Mouse (Mus musculus): ENCODE results near the gene Hs3st6. TPM values are rescaled to one million over a fixed set of nuclear protein-coding genes. Genes with fewer than 3 reads are reported as not detected.
A peak's percentile ranks its signal among the peaks of the same experiment; 100 is the strongest.

Gene Hs3st6
- polyA plus RNA-seq, 1 experiment from 2014 or later, result 1.5 TPM

- WGBS, result 91% methylated on average over 1 of the region's 1 CpGs
- H3K9ac ChIP-seq (replicated peaks; ENCODE audit: low read depth, low read length), result no peak overlapping the region
- ATAC-seq (ENCODE audit: insufficient number of reproducible peaks, insufficient read depth, low FRiP score, low read depth), result no peak
Observed at GRCm38 (mm10) chr17:24734513-24734912, 18.3 kb upstream of the Hs3st6 start.

GRCm38 (mm10) chr17:24735446-24735845 is 17.3 kb upstream of the Hs3st6 start:
- 87% methylated on average over 7 of the region's 7 CpGs for WGBS
- no peak overlapping the region for H3K9ac ChIP-seq (replicated peaks; ENCODE audit: low read depth, low read length)
- no peaks in the 10 kb centered on the region for H3K27me3 ChIP-seq (ENCODE audit: control insufficient read depth, insufficient read depth, low read length)
- H3K27ac ChIP-seq (ENCODE audit: low read length), result no peak overlapping the region
- no peak overlapping the region for H3K4me3 ChIP-seq (ENCODE audit: low read depth, low read length)
- peak overlapping the region; percentile 77; the same call in 1 of the 2 replicates for H3K4me2 ChIP-seq (replicated peaks; ENCODE audit: low read depth, low read length)
- no peaks in the 10 kb centered on the region for H3K9me3 ChIP-seq (ENCODE audit: control insufficient read depth, low read depth, low read length)
- no peaks in the 10 kb centered on the region for H3K36me3 ChIP-seq (ENCODE audit: control insufficient read depth, insufficient read depth, low read length)
- ATAC-seq (ENCODE audit: insufficient number of reproducible peaks, insufficient read depth, low FRiP score, low read depth), result no peak
- H3K4me1 ChIP-seq (ENCODE audit: control insufficient read depth, insufficient read depth, low read length), result peaks cover 12% of the 10 kb centered on the region

More at GRCm38 (mm10) chr17:24734513-24734912, 18.3 kb upstream of the Hs3st6 start:
- Histone ChIP-seq H3K4me1 (ENCODE audit: control insufficient read depth, insufficient read depth, low read length) (peaks cover 12% of the 10 kb centered on the region), H3K36me3 (ENCODE audit: control insufficient read depth, insufficient read depth, low read length) (no peaks in the 10 kb centered on the region), H3K4me3 (ENCODE audit: low read depth, low read length) (no peak overlapping the region), H3K27ac (ENCODE audit: low read length) (no peak overlapping the region), H3K9me3 (ENCODE audit: control insufficient read depth, low read depth, low read length) (no peaks in the 10 kb centered on the region), H3K27me3 (ENCODE audit: control insufficient read depth, insufficient read depth, low read length) (no peaks in the 10 kb centered on the region), H3K4me2 (replicated peaks; ENCODE audit: low read depth, low read length) (no peak overlapping the region)

DNA sequence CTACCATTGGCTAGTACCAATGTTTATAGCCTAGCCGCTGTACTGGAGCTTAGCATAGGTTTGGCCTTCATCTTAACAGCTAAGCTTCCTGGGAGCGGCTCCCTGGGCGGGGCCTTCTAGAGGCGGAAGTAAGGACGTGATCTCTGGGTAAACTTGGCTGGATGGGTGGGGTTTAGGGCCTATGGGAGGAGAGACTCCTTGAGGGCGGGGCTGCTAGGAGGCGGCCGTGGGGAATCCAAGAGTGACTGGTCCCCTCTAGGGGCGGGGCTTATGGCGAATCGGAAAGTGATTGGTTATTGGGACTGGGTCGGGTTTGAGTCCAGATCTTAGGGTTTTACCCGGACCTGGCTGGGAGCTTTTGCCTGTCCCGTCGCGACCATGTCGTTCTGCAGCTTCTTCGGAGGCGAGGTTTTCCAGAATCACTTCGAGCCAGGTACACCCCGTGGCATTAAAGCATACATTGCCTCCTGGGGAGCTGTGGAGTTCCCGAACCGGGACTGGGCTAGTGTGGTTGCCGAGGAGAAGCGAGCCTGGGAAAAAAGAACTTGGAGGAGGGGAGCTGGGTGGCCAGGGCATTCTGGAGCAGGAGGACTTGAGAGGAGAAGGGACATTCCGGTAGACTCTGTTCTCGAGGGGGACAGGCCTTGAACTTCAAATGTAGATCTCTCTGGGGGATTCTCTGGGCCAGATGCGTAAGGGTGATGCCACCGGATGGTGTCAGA is 16.3 kb upstream of the Hs3st6 start, which contains the start of gene Msrb1:
Msrb1 (plus strand) TSS at position 313 of the 722 bp plus-strand sequence.
- H3K9me3 ChIP-seq (ENCODE audit: control insufficient read depth, low read depth, low read length), result no peaks in the 10 kb centered on the region
- H3K4me1 ChIP-seq (ENCODE audit: control insufficient read depth, insufficient read depth, low read length), result peaks cover 12% of the 10 kb centered on the region
- no peaks in the 10 kb centered on the region for H3K27me3 ChIP-seq (ENCODE audit: control insufficient read depth, insufficient read depth, low read length)
- peak within 1 kb of the TSS; percentile 77 for H3K4me2 ChIP-seq (replicated peaks; ENCODE audit: low read depth, low read length)
- H3K9ac ChIP-seq (replicated peaks; ENCODE audit: low read depth, low read length), result peak within 1 kb of the TSS; percentile 54
- WGBS, result 1% methylated on average over 29 of the region's 29 CpGs
- peak; percentile 96 for ATAC-seq (ENCODE audit: insufficient number of reproducible peaks, insufficient read depth, low FRiP score, low read depth)
- H3K36me3 ChIP-seq (ENCODE audit: control insufficient read depth, insufficient read depth, low read length), result no peaks in the 10 kb centered on the region
- H3K4me3 ChIP-seq (ENCODE audit: low read depth, low read length), result peak within 1 kb of the TSS; percentile 53
- peak within 1 kb of the TSS; percentile 44; the same call in 1 of the 2 replicates for H3K27ac ChIP-seq (ENCODE audit: low read length)

DNA sequence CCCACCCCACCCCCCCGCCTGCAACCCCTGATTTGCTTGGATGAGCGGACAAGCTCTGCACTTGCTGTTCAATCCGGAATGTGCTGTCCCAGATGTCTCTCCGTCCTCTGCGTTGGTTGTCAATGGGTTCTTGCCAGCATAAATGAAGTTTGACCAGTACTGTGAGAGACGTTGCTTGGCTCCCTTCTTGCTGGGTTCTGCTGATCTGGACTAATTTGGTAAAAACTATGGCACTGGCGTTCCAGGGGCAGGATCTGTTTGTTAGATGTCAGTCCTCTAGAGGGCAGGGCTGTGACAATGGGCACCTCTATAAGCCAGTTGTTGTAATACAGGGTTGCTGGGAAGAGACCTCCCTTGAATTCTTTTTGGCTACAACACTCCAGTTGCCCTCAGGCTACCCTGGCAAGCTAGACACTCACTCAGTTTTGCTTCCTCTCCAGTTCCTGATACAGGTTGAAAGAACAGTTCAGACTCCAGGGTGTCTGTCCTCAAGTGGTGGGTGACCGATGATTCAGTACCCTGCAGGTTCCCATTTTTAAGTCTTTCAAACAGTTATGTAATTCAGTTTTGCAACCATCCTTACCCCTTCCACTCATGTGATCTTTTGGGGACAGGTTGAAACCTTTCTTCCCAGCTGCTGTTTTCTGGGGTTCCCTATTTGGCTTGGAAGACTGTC is 15.5 kb upstream of the Hs3st6 start:
- Histone ChIP-seq H3K4me2 (replicated peaks; ENCODE audit: low read depth, low read length) (peak overlapping the region; percentile 77), H3K4me1 (ENCODE audit: control insufficient read depth, insufficient read depth, low read length) (peaks cover 12% of the 10 kb centered on the region), H3K4me3 (ENCODE audit: low read depth, low read length) (peak overlapping the region; percentile 53), H3K9me3 (ENCODE audit: control insufficient read depth, low read depth, low read length) (no peaks in the 10 kb centered on the region), H3K27ac (ENCODE audit: low read length) (no peak overlapping the region), H3K9ac (replicated peaks; ENCODE audit: low read depth, low read length) (peak overlapping the region; percentile 54; the same call in 1 of the 2 replicates), H3K27me3 (ENCODE audit: control insufficient read depth, insufficient read depth, low read length) (no peaks in the 10 kb centered on the region), H3K36me3 (ENCODE audit: control insufficient read depth, insufficient read depth, low read length) (no peaks in the 10 kb centered on the region; the same call in 1 of the 2 replicates)
- no peak for ATAC-seq (ENCODE audit: insufficient number of reproducible peaks, insufficient read depth, low FRiP score, low read depth)
- WGBS, result 23% methylated on average over 8 of the region's 8 CpGs

- Histone ChIP-seq H3K36me3 (ENCODE audit: control insufficient read depth, insufficient read depth, low read length) (no peaks in the 10 kb centered on the region; the same call in 1 of the 2 replicates), H3K27me3 (ENCODE audit: control insufficient read depth, insufficient read depth, low read length) (no peaks in the 10 kb centered on the region), H3K4me2 (replicated peaks; ENCODE audit: low read depth, low read length) (no peak overlapping the region), H3K4me1 (ENCODE audit: control insufficient read depth, insufficient read depth, low read length) (peaks cover 12% of the 10 kb centered on the region), H3K4me3 (ENCODE audit: low read depth, low read length) (no peak overlapping the region), H3K27ac (ENCODE audit: low read length) (no peak overlapping the region), H3K9ac (replicated peaks; ENCODE audit: low read depth, low read length) (no peak overlapping the region), H3K9me3 (ENCODE audit: control insufficient read depth, low read depth, low read length) (no peaks in the 10 kb centered on the region)
- no peak for ATAC-seq (ENCODE audit: insufficient number of reproducible peaks, insufficient read depth, low FRiP score, low read depth)
- WGBS, result 72% methylated on average over 4 of the region's 4 CpGs
Observed at GRCm38 (mm10) chr17:24738238-24738637, 14.6 kb upstream of the Hs3st6 start.

DNA sequence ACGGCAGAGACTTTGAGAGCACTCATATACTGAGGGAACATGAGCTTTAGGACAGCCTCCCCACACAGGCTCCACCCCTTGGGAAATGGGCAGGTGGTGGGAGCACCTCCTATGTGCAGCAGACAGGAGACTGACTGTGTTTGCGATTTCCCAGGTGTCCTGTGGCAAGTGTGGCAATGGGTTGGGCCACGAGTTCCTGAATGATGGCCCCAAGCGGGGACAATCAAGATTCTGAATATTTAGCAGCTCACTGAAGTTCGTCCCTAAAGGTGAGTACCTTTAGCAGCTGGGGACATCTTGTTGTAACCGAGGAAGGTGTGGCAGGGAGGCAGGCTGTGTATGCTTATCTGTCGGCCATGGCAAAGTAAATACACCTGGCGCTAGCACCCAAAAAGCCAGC is 12.9 kb upstream of the Hs3st6 start:
- WGBS, result 73% methylated on average over 8 of the region's 8 CpGs
- Histone ChIP-seq H3K4me1 (ENCODE audit: control insufficient read depth, insufficient read depth, low read length) (peaks cover 12% of the 10 kb centered on the region), H3K27ac (ENCODE audit: low read length) (no peak overlapping the region), H3K9ac (replicated peaks; ENCODE audit: low read depth, low read length) (no peak overlapping the region), H3K9me3 (ENCODE audit: control insufficient read depth, low read depth, low read length) (no peaks in the 10 kb centered on the region), H3K27me3 (ENCODE audit: control insufficient read depth, insufficient read depth, low read length) (no peaks in the 10 kb centered on the region), H3K4me3 (ENCODE audit: low read depth, low read length) (no peak overlapping the region), H3K4me2 (replicated peaks; ENCODE audit: low read depth, low read length) (no peak overlapping the region), H3K36me3 (ENCODE audit: control insufficient read depth, insufficient read depth, low read length) (no peaks in the 10 kb centered on the region; the same call in 1 of the 2 replicates)
- no peak for ATAC-seq (ENCODE audit: insufficient number of reproducible peaks, insufficient read depth, low FRiP score, low read depth)

GRCm38 (mm10) chr17:24742307-24742706 is 10.5 kb upstream of the Hs3st6 start:
- Histone ChIP-seq H3K4me1 (ENCODE audit: control insufficient read depth, insufficient read depth, low read length) (peaks cover 11% of the 10 kb centered on the region), H3K9me3 (ENCODE audit: control insufficient read depth, low read depth, low read length) (no peaks in the 10 kb centered on the region), H3K4me3 (ENCODE audit: low read depth, low read length) (no peak overlapping the region), H3K4me2 (replicated peaks; ENCODE audit: low read depth, low read length) (no peak overlapping the region), H3K27me3 (ENCODE audit: control insufficient read depth, insufficient read depth, low read length) (no peaks in the 10 kb centered on the region), H3K27ac (ENCODE audit: low read length) (no peak overlapping the region), H3K36me3 (ENCODE audit: control insufficient read depth, insufficient read depth, low read length) (no peaks in the 10 kb centered on the region; the same call in 1 of the 2 replicates), H3K9ac (replicated peaks; ENCODE audit: low read depth, low read length) (no peak overlapping the region)
- WGBS, result 83% methylated on average over 8 of the region's 8 CpGs
- ATAC-seq (ENCODE audit: insufficient number of reproducible peaks, insufficient read depth, low FRiP score, low read depth), result no peak

DNA sequence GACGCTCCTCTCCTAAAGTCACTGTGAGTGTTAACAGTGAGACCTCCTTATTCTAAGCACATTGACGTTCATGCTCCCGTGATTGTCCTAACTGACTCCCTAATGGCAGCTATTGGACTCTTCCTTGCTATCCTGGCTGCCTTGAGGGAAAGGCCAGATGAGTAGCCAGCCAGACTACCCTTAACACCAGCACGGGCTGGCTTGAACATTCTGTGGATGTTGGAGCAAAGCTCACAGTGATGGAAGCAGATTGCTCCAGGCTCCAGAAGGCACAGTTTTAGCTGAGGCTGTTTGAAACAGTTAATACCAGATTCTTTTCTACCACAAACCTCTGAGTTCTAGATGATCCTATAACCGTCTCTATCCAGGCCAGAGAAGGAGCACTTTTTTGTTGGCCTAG is 8.9 kb upstream of the Hs3st6 start:
- H3K4me1 ChIP-seq (ENCODE audit: control insufficient read depth, insufficient read depth, low read length), result peaks cover 4% of the 10 kb centered on the region; the same call in 1 of the 2 replicates
- no peak overlapping the region for H3K27ac ChIP-seq (ENCODE audit: low read length)
- no peak for ATAC-seq (ENCODE audit: insufficient number of reproducible peaks, insufficient read depth, low FRiP score, low read depth)
- H3K4me3 ChIP-seq (ENCODE audit: low read depth, low read length), result no peak overlapping the region
- H3K36me3 ChIP-seq (ENCODE audit: control insufficient read depth, insufficient read depth, low read length), result no peaks in the 10 kb centered on the region; the same call in 1 of the 2 replicates
- WGBS, result 75% methylated on average over 5 of the region's 5 CpGs
- no peaks in the 10 kb centered on the region for H3K27me3 ChIP-seq (ENCODE audit: control insufficient read depth, insufficient read depth, low read length)
- H3K9ac ChIP-seq (replicated peaks; ENCODE audit: low read depth, low read length), result no peak overlapping the region
- H3K4me2 ChIP-seq (replicated peaks; ENCODE audit: low read depth, low read length), result no peak overlapping the region
- H3K9me3 ChIP-seq (ENCODE audit: control insufficient read depth, low read depth, low read length), result no peaks in the 10 kb centered on the region
